Mouse (Mus musculus) liver, adult 10 weeks (tissue): ENCODE data around the gene Zkscan6. TPM values are rescaled to one million over a fixed set of nuclear protein-coding genes. Genes with fewer than 3 reads are reported as not detected.

Experiments
- polyA plus RNA-seq: library from polyadenylated mRNA; stranded (reverse); fragments of 350-450 nt; fragmentation: Illumina TruSeq; extraction: RNeasy Lipid Tissue Mini Kit (QIAGEN cat#74804); gene quantifications from one replicate; pipeline ENCODE4 v1.2.3, GENCODE M21; 2014; ENCODE audit warnings: low read depth, low replicate concordance

Gene Zkscan6
- polyA plus RNA-seq = 1.7 TPM

DNA sequence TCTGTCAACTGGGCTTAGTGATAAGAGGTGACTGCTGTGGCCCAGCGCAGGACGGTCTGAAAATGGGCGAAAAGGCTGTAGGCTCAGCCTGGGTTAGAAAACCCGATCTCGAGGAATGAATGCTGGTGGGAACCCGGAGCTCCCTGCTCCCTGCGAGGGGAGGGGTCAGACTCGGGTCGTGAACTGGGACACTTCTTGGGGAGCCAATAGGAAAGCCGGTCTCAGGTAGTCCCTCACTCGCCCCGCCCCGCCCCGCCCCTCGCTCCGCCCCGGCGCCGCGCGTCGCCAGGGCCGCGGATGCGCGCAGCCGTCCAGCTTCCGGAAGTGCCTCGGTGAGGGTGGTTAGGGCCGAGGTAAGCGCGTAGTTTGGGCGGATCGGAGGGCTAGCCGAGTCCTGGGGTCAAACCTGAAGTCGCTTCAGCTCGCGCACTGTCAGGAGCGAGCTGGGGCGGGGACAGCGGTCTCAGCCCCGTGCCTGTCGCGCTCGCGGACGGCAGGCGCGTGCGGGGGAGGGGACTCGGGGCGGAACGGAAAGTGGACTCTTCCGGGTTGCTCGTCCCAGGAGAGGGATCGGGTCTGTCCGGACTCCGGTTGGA, at the start of gene Zkscan6:
Gene Zkscan6, plus strand, starts transcription at position 267 of the 596 bp plus-strand sequence.

DNA sequence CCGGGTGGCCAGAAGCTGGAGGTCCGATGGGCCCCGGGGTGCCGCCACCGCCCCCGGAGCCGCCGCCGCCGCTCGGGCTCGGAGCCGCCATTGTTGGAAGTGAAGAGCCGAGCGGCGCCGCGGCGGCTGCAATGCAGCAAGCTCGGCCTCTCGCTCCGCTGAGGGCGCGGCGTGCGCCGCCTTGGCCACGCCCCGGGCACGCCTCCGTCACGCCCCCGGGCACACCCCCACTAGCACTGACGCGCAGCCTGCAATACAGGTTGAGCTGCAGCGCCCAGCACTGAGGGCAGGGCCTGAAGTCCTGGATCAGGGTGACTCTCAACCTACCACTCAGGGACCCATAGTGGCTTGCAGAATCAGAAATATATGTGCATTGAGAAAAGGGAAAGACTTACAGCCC, 18.8 kb upstream of the Zkscan6 start, which contains the start of gene Map2k4:
Gene Map2k4, minus strand, starts transcription at position 144 of the 400 bp plus-strand sequence.

Other genes with a start within 250 kb of the Zkscan6 start
- gene Map2k4, start 18.9 kb upstream of the Zkscan6 start, polyA plus RNA-seq = 45.6 TPM